Mouse (Mus musculus) hindbrain, embryonic 14.5 days (tissue): ENCODE measurements at regions not wholly inside any gene's neighbourhood (a gene's known extent, or its start where the extent isn't known, plus 50 kb on each side); places are given as distances from the start of the nearest gene placed in this dataset.

Experiments used
- ATAC-seq: fragments of 200-750 bp; cut with Nextera tagmentation; 2 replicates; pipeline ENCODE4 v1.8.0; 2017; ENCODE audit warnings: moderate number of reproducible peaks, mild to moderate bottlenecking, moderate TSS enrichment, moderate library complexity; ENCODE audit not compliant: low FRiP score
- DNase-seq: peaks from one replicate; pipeline ENCODE4 v3.0.0-alpha.2; 2015; ENCODE audit warnings: low spot score
- H3K27ac ChIP-seq: fragments of 300-500 bp; sonication (generic); 2 replicates; pipeline ENCODE4 v1.5.1; 2014; ENCODE audit warnings: mild to moderate bottlenecking, moderate library complexity
- H3K27me3 ChIP-seq: fragments of 300-500 bp; sonication (generic); 2 replicates; pipeline ENCODE4 v1.6.1; 2014; ENCODE audit warnings: mild to moderate bottlenecking, low read length, mixed read lengths; ENCODE audit not compliant: control insufficient read depth, insufficient read depth
- H3K36me3 ChIP-seq: fragments of 300-500 bp; sonication (generic); replicated peaks from 2 replicates; pipeline ENCODE4 v1.6.1; 2014; ENCODE audit not compliant: control insufficient read depth, insufficient read depth
- H3K4me1 ChIP-seq: fragments of 300-500 bp; sonication (generic); replicated peaks from 2 replicates; pipeline ENCODE4 v1.6.1; 2014; ENCODE audit warnings: antibody characterized with exemption, low read length, mixed read lengths; ENCODE audit not compliant: control insufficient read depth, insufficient read depth
- H3K4me2 ChIP-seq: fragments of 300-500 bp; sonication (generic); replicated peaks from 2 replicates; pipeline ENCODE4 v1.6.1; 2014; ENCODE audit warnings: mild to moderate bottlenecking, moderate library complexity
- H3K4me3 ChIP-seq: fragments of 300-500 bp; sonication (generic); replicated peaks from 2 replicates; pipeline ENCODE4 v1.5.1; 2014; ENCODE audit warnings: mild to moderate bottlenecking, low read length
- H3K9ac ChIP-seq: fragments of 300-500 bp; sonication (generic); 2 replicates; pipeline ENCODE4 v1.6.1; 2014
- H3K9me3 ChIP-seq: fragments of 300-500 bp; sonication (generic); 2 replicates; pipeline ENCODE4 v1.6.1; 2016; ENCODE audit warnings: low read length; ENCODE audit not compliant: control insufficient read depth
- WGBS: fragments of 180-500 bp; shearing (Covaris S2); extraction: QIAGEN DNeasy Blood & Tissue Kit; methylation state at CpG from one replicate; pipeline ENCODE4 v1.1.7; 2014; 5-methylcytosine and 5-hydroxymethylcytosine counted together

GRCm38 (mm10) chr1:184261385-184261727 lies 227.3 kb upstream of the 1700056E22Rik start:
- Histone ChIP-seq H3K4me3 (no peak overlapping the region), H3K27ac (no peak overlapping the region), H3K4me2 (no peak overlapping the region), H3K27me3 (no peaks in the 10 kb centered on the region), H3K36me3 (no peaks in the 10 kb centered on the region), H3K9ac (no peak overlapping the region), H3K4me1 (no peaks in the 10 kb centered on the region), H3K9me3 (no peaks in the 10 kb centered on the region)
- no peak for DNase-seq
- WGBS, result 70% methylated on average over 6 of the region's 6 CpGs
- no peak for ATAC-seq

- 93% methylated on average over 6 of the region's 6 CpGs for WGBS
- no peak for DNase-seq
- no peak overlapping the region for H3K4me3 ChIP-seq
These were observed 226.8 kb upstream of the 1700056E22Rik start for GRCm38 (mm10) chr1:184260722-184261384.

GRCm38 (mm10) chr1:184259853-184260252 lies 225.8 kb upstream of the 1700056E22Rik start:
- Histone ChIP-seq H3K27ac (no peak overlapping the region), H3K27me3 (no peaks in the 10 kb centered on the region), H3K4me3 (no peak overlapping the region), H3K4me1 (no peaks in the 10 kb centered on the region), H3K36me3 (no peaks in the 10 kb centered on the region), H3K9me3 (no peaks in the 10 kb centered on the region), H3K9ac (no peak overlapping the region), H3K4me2 (no peak overlapping the region)
- DNase-seq (no peak), ATAC-seq (no peak)
- whole genome bisulfite sequencing, result 87% methylated on average over 9 of the region's 9 CpGs

More at GRCm38 (mm10) chr1:184260722-184261384, 226.8 kb upstream of the 1700056E22Rik start:
- no peaks in the 10 kb centered on the region for H3K36me3 ChIP-seq
- no peaks in the 10 kb centered on the region for H3K27me3 ChIP-seq
- H3K4me2 ChIP-seq, result no peak overlapping the region
- no peaks in the 10 kb centered on the region for H3K9me3 ChIP-seq
- ATAC-seq, result no peak
- H3K9ac ChIP-seq, result no peak overlapping the region
- no peaks in the 10 kb centered on the region for H3K4me1 ChIP-seq
- no peak overlapping the region for H3K27ac ChIP-seq

GRCm38 (mm10) chr1:184257356-184257755 lies 223.3 kb upstream of the 1700056E22Rik start:
- Histone ChIP-seq H3K27ac (no peak overlapping the region), H3K27me3 (no peaks in the 10 kb centered on the region), H3K4me1 (no peaks in the 10 kb centered on the region), H3K4me2 (no peak overlapping the region), H3K4me3 (no peak overlapping the region), H3K9me3 (no peaks in the 10 kb centered on the region), H3K36me3 (no peaks in the 10 kb centered on the region), H3K9ac (no peak overlapping the region)
- no peak for DNase-seq
- ATAC-seq, result no peak
- WGBS, result 97% methylated on average over 6 of the region's 6 CpGs

- H3K9me3 ChIP-seq, result no peaks in the 10 kb centered on the region
- DNase-seq (no peak), ATAC-seq (no peak)
- H3K4me3 ChIP-seq, result no peak overlapping the region
- H3K36me3 ChIP-seq, result no peaks in the 10 kb centered on the region
- H3K27ac ChIP-seq, result no peak overlapping the region
- no peaks in the 10 kb centered on the region for H3K4me1 ChIP-seq
- 85% methylated on average over 4 of the region's 4 CpGs for WGBS
- H3K9ac ChIP-seq, result no peak overlapping the region
- H3K27me3 ChIP-seq, result no peaks in the 10 kb centered on the region
- H3K4me2 ChIP-seq, result no peak overlapping the region
These were observed 220.8 kb upstream of the 1700056E22Rik start for GRCm38 (mm10) chr1:184254951-184255350.

DNA sequence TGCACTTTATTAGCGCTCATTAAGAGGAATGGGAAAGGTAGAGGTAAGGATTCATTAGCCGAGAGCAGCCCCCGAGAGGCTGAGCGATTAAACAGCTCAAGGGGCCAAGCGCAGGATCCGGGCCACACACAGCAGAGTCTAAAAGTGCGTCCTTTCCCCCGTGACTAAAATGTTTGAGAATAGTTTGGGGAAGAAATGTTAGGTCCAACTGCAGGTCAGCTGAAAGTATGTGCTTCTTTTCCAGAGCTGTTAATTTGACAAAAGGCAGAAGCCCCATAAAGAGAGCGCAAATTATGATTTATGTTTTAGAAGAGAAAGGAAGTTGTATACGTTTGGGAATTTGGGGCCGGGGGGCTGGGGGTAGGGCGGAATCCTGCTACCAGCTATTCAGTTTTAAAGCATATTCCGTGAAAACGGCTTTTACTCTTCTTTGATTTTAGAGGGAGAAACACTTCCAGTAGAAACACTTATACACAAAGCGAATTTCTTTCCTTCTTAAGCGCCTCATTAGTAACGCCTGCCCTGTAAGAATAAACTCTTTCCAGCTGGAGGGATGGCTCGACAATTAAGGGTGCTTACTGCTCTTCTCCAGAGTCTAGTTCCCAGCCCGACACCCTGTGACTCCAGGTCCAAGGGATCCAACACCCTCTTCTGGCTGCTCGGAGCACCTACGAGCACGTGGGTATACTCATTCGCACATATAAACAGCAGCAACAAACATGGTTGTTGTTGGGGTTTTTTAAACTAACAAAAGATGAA lies 210.8 kb upstream of the 1700056E22Rik start:
- Histone ChIP-seq H3K9me3 (no peaks in the 10 kb centered on the region), H3K27ac (no peak overlapping the region), H3K4me3 (no peak overlapping the region), H3K27me3 (no peaks in the 10 kb centered on the region), H3K4me2 (no peak overlapping the region), H3K4me1 (no peaks in the 10 kb centered on the region), H3K36me3 (no peaks in the 10 kb centered on the region), H3K9ac (no peak overlapping the region)
- 76% methylated on average over 23 of the region's 23 CpGs for WGBS
- DNase-seq (no peak), ATAC-seq (no peak)

GRCm38 (mm10) chr1:184244296-184244695 lies 210.2 kb upstream of the 1700056E22Rik start:
- Histone ChIP-seq H3K9ac (no peak overlapping the region), H3K9me3 (no peaks in the 10 kb centered on the region), H3K4me2 (no peak overlapping the region), H3K27me3 (no peaks in the 10 kb centered on the region), H3K36me3 (no peaks in the 10 kb centered on the region), H3K27ac (no peak overlapping the region), H3K4me1 (no peaks in the 10 kb centered on the region), H3K4me3 (no peak overlapping the region)
- ATAC-seq (no peak), DNase-seq (no peak)
- 81% methylated on average over 9 of the region's 9 CpGs for WGBS

GRCm38 (mm10) chr1:184241846-184242245 lies 207.7 kb upstream of the 1700056E22Rik start:
- no peak overlapping the region for H3K4me2 ChIP-seq
- no peaks in the 10 kb centered on the region for H3K36me3 ChIP-seq
- no peaks in the 10 kb centered on the region for H3K9me3 ChIP-seq
- DNase-seq (no peak), ATAC-seq (no peak)
- no peak overlapping the region for H3K4me3 ChIP-seq
- 69% methylated on average over 4 of the region's 4 CpGs for WGBS
- no peaks in the 10 kb centered on the region for H3K4me1 ChIP-seq
- no peaks in the 10 kb centered on the region; the same call in 1 of the 2 replicates for H3K27me3 ChIP-seq
- no peak overlapping the region for H3K27ac ChIP-seq
- H3K9ac ChIP-seq, result no peak overlapping the region

DNA sequence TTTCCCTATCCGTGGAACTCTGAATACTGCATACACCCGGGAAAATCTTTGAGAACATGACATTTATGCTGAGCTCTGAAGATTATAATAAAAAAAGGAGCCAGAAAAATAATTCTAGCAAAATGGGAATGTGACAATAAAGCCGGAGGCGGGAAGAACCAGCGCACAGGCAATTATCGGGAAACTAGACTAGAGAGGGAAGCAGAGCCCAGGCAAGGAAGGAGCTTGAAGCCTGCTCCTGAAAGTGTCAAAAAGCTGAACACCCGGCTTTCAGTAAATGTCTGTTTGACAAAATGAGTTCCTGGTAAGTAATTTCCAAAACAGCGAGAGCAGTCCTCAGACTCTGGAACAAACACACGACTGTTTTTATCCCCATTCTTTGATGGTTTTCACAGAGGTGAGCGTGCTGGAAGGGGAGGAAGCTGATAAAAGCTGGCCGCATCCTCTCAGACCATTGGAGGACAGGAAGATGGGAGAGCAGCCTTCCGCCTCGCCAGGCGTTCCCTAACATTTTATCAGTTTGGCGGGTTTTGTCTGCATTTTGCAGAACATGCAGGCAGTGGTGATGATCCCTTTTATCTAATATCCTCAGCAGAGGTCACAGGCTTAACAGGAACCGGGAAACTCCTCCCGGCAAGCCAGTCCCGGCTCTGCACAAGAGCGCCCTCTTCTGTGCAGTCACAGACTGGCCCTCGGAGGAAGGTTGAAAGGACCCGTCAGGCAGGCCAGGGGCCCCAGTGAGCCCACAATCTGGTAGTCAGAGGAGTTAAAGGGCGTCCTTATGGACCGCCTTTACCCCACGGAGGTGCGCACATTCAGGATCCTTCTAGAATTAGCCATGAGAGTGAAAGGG lies 201.3 kb upstream of the 1700056E22Rik start:
- peak overlapping the region; percentile 18; the same call in 1 of the 2 replicates for H3K9ac ChIP-seq
- H3K4me1 ChIP-seq, result peaks cover 14% of the 10 kb centered on the region; the same call in 1 of the 2 replicates
- H3K4me3 ChIP-seq, result peak overlapping the region; percentile 8; the same call in 1 of the 2 replicates
- 15% methylated on average over 25 of the region's 25 CpGs for WGBS
- peak overlapping the region; percentile 9; the same call in 1 of the 2 replicates for H3K27ac ChIP-seq
- DNase-seq (peak; percentile 75), ATAC-seq (peak; percentile 68; the same call in 1 of the 2 replicates)
- H3K9me3 ChIP-seq, result no peaks in the 10 kb centered on the region
- H3K27me3 ChIP-seq, result no peaks in the 10 kb centered on the region; the same call in 1 of the 2 replicates
- no peaks in the 10 kb centered on the region for H3K36me3 ChIP-seq
- H3K4me2 ChIP-seq, result peak overlapping the region; percentile 45
